Mouse (Mus musculus): ENCODE measurements around the gene Ppp1cb.

DNA sequence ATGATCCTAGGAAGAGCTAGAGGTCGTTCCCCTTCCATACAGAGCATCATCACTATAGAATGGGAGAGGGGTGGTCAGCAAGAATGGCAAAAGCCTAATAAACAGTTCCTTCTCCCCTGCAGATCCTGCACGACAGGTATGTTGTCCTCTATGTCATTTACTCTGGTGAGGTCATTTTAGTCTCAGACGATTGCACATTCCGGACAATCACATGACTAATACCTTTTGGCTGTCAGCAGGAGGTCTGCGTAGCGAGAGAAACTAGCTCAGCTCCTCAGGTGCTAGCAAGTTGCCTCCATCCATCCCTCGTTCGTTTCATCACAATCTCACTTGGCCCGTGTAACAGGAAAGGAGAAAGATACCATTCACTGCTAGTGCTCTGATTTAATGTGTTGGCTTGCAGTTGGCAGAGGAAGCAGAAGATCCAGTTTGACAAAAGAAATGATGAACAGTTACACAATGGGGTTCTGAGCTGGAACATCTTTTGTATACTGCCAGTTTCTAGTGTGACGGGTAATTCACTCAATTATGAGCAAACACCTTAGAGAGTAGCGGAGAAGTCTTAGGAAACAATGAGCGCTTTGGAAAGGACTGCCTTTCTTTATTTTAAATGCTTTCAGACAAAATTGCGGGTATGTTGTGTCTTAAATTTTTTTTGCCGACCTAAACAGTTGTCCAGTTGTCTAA lies 33.0 kb upstream of the Ppp1cb start:
- TF ChIP-seq TBP (IDR thresholded peaks at IDR 0.05; ENCODE audit: low read depth, low read length), result no peak
- TF ChIP-seq CTCF (IDR thresholded peaks at IDR 0.05 in 2 of 3, conservative IDR thresholded peaks at IDR 0.05 in 1 of 3; ENCODE audit: control insufficient read depth in 1 of 3, insufficient read depth in 1 of 3, low read depth in 2 of 3, low read length in 3 of 3, poor library complexity in 1 of 3, severe bottlenecking in 1 of 3), result no peak
- TF ChIP-seq POLR2A (IDR thresholded peaks at IDR 0.05; ENCODE audit: control insufficient read depth in 1 of 2, insufficient read depth in 1 of 2, low read depth in 1 of 2, low read length in 2 of 2, poor library complexity in 1 of 2), result no peak
- no peak for TF ChIP-seq JUND (IDR thresholded peaks at IDR 0.05; ENCODE audit: low read depth, low read length)
- TF ChIP-seq ZMIZ1 (IDR thresholded peaks at IDR 0.05; ENCODE audit: low read depth, low read length), result no peak
- no peak for TF ChIP-seq TCF12 (IDR thresholded peaks at IDR 0.05; ENCODE audit: low read depth, low read length)
- no peak for TF ChIP-seq SMC3 (IDR thresholded peaks at IDR 0.05; ENCODE audit: low read depth, low read length)
- no peak for TF ChIP-seq EP300 (IDR thresholded peaks at IDR 0.05; ENCODE audit: low read depth in 1 of 2, low read length in 2 of 2)
- TF ChIP-seq NELFE (IDR thresholded peaks at IDR 0.05; ENCODE audit: low read depth, low read length), result no peak
